Mouse (Mus musculus) macrophage (primary cell): Measurements from ENCODE around the gene Phb2. TPM values are rescaled to one million over a fixed set of nuclear protein-coding genes. Genes with fewer than 3 reads are reported as not detected.
"Not testable (repeated sequence)": the region's sequence is repeated elsewhere in the genome, so short reads cannot be mapped to it uniquely, and the experiment has no call there.

ENCODE experiments used
- H3K27ac ChIP-seq: fragments of 350-480 bp; formaldehyde crosslinking; 2 replicates; pipeline ENCODE4 v1.9.0; 2021
- H3K36me3 ChIP-seq: fragments of 350-480 bp; formaldehyde crosslinking; 2 replicates; pipeline ENCODE4 v1.9.0; 2021; ENCODE audit errors: inconsistent target
- H3K4me3 ChIP-seq: fragments of 350-480 bp; formaldehyde crosslinking; 2 replicates; pipeline ENCODE4 v1.9.0; 2021; ENCODE audit errors: inconsistent target
- H3K79me2 ChIP-seq: fragments of 350-480 bp; formaldehyde crosslinking; 2 replicates; pipeline ENCODE4 v1.9.0; 2021; ENCODE audit errors: inconsistent target
- WGBS: methylation state at CpG from one replicate; pipeline ENCODE4 v1.1.7; 2026; ENCODE audit warnings: inconsistent platforms; ENCODE audit not compliant: missing documents; 5-methylcytosine and 5-hydroxymethylcytosine counted together
- polyA plus RNA-seq: library from polyadenylated mRNA; stranded (reverse); fragments of 250-400 nt; gene quantifications from 3 replicates; pipeline ENCODE4 v1.2.4, GENCODE M21; 2018; ENCODE audit warnings: inconsistent platforms

Gene Phb2
- polyA plus RNA-seq, 1 experiment from 2014 or later, result 93.5 TPM

DNA sequence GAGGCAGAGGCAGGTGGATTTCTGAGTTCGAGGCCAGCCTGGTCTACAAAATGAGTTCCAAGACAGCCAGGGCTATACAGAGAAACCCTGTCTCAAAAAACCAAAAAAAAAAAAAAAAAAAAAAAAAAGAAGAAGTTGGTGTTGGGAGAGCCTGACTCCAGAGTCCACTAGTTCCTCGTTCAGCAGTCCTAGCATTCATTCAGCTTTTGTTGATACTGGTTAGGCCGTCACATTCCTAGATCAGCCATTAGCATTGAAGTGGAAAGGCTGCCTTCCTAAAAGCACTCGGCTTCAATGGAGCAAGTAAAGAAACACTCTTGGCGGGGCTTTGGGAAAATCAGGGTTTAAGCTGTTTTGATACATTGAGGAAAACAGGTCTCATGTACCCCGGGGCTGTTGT is 29.8 kb upstream of the Phb2 start:
- H3K36me3 ChIP-seq, H3K27ac ChIP-seq, H3K4me3 ChIP-seq: not testable (repeated sequence)
- peaks cover 34% of the 10 kb centered on the region; the same call in 1 of the 2 replicates for H3K79me2 ChIP-seq
- WGBS, result 42% methylated on average over 5 of the region's 6 CpGs

DNA sequence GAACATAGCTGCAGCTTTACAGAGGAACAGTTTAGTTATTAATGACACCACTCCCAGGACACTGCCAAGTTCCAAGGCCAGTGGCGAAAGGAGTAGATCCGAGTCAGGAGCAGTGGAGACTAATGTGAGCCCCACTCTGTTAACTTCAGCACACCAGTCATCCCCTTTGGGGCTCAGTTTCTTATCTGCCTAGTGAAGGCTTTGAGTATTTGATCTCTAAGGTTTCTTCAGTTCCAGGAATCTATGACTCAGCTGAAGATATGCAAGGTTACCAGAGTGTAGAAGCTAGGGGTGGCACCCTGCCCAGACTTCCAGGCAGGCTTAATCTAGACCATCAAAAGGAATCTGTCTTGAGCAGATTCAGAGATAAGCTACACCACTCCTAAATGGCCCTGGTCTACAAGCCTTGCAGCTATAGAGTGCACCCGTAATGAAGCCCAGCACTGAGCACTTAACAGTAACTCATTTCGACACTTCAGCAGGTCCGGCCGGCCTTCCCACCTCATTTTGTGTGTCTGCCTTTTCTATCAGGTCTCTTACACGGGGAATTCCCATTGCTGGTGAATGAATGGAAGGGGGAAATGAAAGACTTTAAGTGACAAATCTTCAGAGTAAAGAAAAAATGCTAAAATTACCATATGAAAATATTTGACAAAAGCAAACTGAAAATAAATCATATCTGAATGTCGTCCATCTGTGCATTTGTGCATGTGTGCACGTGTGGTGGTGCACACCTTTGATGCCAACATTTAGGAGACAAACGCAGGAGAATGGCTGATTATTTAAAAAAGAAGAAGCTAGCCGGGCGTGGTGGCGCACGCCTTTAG is 28.3 kb upstream of the Phb2 start:
- Histone ChIP-seq H3K79me2 (peaks cover 25% of the 10 kb centered on the region; the same call in 1 of the 2 replicates), H3K36me3 (no peaks in the 10 kb centered on the region), H3K4me3 (no peak overlapping the region), H3K27ac (no peak overlapping the region)
- 75% methylated on average over 14 of the region's 14 CpGs for WGBS

DNA sequence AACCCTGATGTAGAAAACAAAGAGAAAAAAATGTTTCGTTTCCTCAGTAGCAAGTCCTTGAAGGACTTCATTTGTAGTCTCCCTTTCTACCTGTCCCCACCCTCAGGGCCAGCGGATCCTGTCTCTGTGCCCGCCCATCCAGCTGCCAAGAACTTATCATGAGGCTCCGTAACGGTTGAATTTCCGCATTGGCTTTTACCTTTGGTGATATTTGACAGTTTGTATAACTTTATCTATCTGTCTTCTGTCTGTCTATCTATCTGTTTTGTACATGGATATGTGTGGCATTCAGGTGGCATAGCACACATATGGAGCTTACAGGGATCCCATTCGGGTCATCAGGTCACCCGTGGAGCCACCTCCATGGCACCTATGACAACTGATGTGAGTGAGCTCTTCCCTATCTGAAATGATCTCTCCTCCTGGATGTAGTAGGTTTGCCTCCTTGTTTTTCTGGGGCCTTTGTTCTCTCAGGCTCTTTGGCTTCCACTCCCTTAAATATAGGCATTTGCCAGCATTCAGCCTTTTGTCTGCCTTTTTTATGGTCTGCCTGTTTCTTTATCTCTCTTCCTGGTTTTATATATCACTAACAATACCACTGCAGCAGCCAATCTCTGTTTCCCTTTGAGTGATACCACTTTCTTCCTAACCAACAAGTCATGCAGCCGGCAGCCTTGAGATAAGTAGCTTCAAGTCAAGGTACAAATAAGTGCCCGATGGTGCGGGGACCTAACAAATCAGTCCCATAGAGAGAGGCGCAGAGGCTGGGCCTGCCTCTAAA is 26.3 kb upstream of the Phb2 start:
- Histone ChIP-seq H3K4me3 (no peak overlapping the region), H3K27ac (no peak overlapping the region)
- 87% methylated on average over 12 of the region's 12 CpGs for WGBS

DNA sequence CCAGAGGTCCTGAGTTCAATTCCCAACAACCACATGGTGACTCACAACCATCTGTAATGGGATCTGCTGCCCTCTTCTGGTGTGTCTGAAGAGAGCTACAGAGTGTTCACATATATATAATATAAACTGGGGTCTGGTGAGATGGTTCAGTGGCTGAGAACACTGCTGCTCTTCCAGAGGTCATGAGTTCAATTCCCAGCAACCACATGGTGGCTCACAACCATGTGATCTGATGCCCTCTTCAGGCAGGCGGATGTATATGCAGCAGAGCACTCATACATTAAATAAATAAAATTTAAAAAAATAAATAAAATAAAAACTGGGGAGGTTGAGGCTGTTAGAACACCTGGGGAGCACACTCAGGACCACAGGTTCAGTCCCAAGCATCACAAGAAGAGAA is 25.5 kb upstream of the Phb2 start:
- not testable (repeated sequence) for H3K36me3 ChIP-seq, H3K4me3 ChIP-seq, H3K27ac ChIP-seq
- 83% methylated on average over 1 of the region's 1 CpGs for WGBS
- peaks cover 34% of the 10 kb centered on the region; the same call in 1 of the 2 replicates for H3K79me2 ChIP-seq

More for the DNA sequence above, 26.3 kb upstream of the Phb2 start:
- Histone ChIP-seq H3K79me2 (peaks cover 34% of the 10 kb centered on the region; the same call in 1 of the 2 replicates), H3K36me3 (no peaks in the 10 kb centered on the region)

DNA sequence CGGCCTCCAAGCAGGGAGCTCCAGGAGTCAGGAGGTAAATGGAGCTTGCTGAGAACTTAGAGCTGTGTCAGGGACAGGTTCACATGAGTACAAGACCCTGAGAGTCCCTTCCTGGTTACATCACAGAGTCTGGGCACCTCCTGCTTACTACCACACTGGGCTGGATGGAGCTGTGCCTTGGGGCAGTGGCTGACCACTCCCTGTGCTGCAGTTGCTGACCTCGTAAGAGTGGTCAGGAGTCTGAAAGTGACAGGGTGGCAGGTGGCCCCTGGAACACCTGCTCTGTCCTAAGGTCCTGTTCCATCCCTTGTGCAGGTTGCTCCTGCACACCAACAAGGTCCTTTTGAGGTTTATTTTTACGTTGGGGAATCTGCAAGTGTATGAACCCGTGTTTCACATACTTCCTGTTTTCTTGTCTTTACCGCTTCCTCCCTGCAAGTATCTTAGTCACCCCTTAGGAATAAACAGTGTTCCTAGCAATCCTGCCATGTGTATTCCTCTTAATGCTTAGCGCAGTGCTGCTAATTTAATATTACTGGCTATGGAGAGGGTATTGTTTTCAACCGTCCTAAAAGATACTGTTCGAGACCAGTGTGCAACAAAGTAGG is 23.9 kb upstream of the Phb2 start:
- H3K79me2 ChIP-seq, result peaks cover 27% of the 10 kb centered on the region; the same call in 1 of the 2 replicates
- H3K36me3 ChIP-seq, result no peaks in the 10 kb centered on the region
- 30% methylated on average over 8 of the region's 8 CpGs for WGBS
- H3K4me3 ChIP-seq, result no peak overlapping the region
- peak overlapping the region; percentile 80 for H3K27ac ChIP-seq

DNA sequence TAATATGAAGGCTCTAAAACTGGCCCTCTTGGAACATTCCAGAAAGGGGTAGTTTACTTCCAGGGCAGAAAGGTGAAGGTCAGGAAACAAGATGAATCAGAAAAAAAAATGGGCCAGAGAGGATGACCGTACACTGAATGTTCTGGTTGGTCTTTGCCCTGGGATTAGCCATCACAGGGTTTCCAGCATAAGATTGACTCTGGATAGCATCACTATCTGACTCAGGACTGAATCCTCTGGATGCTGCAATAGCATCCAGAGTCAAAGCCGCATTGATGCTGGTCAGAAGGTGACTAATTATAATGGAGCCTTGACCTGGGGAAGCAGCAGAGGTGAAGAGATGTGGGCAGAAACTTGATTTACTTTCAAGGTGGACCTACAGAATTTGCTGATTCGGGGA is 23.1 kb upstream of the Phb2 start:
- no peaks in the 10 kb centered on the region for H3K36me3 ChIP-seq
- no peak overlapping the region for H3K4me3 ChIP-seq
- peak overlapping the region; percentile 80; the same call in 1 of the 2 replicates for H3K27ac ChIP-seq
- H3K79me2 ChIP-seq, result peaks cover 26% of the 10 kb centered on the region; the same call in 1 of the 2 replicates
- 96% methylated on average over 3 of the region's 3 CpGs for WGBS

DNA sequence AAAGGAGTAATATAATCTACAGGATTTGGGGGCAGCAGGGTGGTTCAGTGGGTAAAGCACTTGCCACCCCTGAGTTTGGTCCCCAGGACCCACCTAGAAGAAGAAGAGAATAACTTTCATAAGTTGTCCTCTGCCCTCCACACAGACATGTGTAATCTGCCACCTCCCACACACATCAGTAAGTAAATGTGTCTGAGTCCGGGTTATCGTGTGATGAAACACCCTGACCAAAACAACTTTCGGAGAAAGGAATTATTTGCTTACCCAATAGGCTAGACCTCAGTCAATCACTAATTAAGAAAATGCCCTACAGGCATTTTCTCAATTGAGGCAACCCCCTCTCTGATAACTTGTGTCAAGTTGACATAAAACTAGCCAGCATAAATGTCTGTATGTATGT is 21.6 kb upstream of the Phb2 start:
- Histone ChIP-seq H3K79me2 (peaks cover 26% of the 10 kb centered on the region; the same call in 1 of the 2 replicates), H3K36me3 (no peaks in the 10 kb centered on the region), H3K27ac (no peak overlapping the region), H3K4me3 (no peak overlapping the region)
- 84% methylated on average over 3 of the region's 3 CpGs for WGBS

DNA sequence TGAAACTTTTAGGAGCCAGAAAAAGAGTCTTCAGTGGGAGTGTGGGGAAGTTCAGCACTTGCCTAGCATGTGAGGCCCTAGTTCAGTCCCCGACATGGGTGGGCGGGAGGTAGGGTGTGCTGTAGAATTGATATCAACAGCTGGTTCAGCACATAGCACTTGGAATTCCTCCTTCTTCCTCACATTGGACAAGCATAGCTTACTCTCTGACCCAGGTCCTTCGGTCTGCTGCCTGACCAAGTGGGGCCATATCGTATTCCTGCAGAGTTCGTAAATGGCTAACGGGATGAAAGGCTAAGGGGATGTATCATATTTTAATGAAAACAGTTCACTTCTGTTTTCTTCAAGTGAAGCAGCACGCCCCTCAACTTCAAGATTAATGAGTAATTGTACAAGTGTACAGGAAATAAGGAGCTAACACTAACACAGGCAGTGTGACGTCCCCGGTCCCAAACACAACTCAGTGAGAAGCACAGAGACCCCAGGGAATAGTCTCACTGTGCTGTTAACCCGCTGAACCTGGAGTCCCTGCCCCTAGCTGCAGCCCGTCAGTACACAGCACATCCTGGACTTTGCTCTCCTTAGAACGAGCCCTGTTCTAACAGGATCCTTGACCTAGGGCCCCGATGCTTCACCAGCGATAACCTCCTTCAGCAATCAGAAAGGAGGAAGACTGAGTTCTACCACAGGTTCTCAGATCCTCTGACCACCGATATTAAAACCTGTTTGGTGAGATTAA is 18.7 kb upstream of the Phb2 start:
- Histone ChIP-seq H3K27ac (no peak overlapping the region), H3K79me2 (peaks cover 18% of the 10 kb centered on the region; the same call in 1 of the 2 replicates), H3K4me3 (no peak overlapping the region), H3K36me3 (no peaks in the 10 kb centered on the region)
- 75% methylated on average over 15 of the region's 15 CpGs for WGBS

DNA sequence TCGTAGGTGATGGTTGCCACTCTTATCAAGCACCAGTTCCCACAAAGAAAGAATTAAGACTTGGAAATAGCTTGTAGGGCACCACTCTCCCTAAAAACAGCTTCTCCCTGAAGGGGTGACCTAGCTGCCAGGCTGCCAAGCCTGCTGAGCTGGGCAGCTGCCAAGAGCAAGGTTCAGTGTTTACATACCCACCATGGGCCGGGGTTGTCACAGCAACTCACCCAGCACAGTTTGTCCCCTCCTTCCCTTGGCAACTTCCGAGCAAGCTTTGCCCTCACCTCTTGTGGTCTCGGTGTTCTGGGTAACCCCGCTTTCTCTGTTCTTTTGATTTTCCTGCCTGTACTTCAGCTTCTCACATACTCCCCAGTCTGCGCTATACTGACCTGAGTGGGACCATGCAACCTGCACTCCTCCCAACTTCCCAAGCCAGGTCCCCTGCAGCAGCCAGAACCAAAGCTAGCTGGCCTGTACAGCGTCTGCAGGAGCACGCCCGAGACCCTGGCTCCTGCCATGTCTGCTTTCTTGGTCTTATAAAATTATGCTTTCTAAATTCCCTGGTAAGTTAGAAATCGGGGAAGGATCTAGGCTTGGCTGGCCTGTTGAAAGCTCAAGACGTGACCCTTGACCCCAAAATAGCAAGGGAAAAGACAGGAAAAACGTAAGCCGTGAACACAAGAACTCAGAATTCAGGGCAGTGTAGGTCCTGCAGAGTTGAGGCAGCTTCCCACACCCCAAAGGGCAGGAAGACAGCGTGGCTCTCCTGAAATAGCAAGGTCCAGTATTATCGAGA is 17.8 kb upstream of the Phb2 start:
- H3K36me3 ChIP-seq, result peaks cover 6% of the 10 kb centered on the region; the same call in 1 of the 2 replicates
- no peak overlapping the region for H3K4me3 ChIP-seq
- H3K27ac ChIP-seq, result no peak overlapping the region
- WGBS, result 88% methylated on average over 15 of the region's 15 CpGs
- H3K79me2 ChIP-seq, result peaks cover 12% of the 10 kb centered on the region; the same call in 1 of the 2 replicates

DNA sequence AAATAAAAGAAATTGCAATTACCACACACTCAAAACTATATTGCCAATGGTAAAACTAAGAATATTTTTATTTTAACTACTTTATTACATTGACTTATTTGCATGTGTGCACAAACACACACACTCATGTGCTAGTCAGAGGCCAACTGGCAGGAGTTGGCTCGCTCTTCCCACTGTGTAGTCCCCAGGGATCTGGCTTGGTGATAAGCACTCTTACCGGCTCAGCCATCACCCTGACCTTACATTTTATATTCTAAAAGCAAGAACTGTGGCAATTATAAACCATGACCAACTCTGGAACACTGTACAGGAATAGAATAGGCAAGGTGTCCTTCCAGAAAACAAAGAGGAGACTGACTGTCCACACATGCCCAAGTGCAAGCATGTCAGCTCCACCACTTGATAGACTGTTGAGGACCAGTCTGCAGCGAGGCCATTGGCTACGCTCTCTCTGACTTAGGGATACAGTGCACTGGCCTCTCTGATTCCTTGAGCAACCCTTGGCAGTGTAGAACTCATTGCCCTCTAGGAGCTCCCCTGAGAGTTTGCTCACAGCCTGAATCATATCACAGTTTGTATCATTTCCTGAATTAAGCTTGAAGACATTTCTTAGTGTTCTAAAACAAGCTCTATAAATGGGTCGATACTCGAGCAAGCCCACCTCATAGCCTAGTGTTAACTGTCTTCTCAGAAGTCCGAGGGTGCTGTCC is 15.5 kb upstream of the Phb2 start:
- Histone ChIP-seq H3K79me2 (no peaks in the 10 kb centered on the region), H3K27ac (no peak overlapping the region), H3K4me3 (no peak overlapping the region), H3K36me3 (peaks cover 19% of the 10 kb centered on the region; the same call in 1 of the 2 replicates)
- WGBS, result 93% methylated on average over 7 of the region's 7 CpGs

DNA sequence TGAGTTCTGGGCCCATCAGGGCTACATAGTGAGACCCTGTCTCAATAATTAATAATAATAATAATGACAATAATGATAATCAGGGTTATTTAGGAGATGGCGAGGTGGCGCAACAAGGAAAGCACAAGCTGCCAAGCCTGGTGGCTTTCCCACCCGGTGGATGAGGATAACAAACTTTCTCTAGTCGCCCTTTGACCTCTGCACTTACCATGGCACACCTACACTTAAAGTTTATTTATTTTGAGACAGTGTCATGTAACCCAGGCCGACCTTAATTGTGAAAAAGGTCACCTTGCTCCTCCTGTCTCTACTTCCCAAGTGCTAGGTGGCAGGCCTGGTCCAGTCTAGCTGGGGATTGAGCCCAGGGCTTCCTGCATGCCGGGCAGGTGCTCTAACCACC is 13.4 kb upstream of the Phb2 start:
- H3K36me3 ChIP-seq, result peaks cover 37% of the 10 kb centered on the region
- H3K4me3 ChIP-seq, result no peak overlapping the region
- H3K79me2 ChIP-seq, result no peaks in the 10 kb centered on the region
- 95% methylated on average over 6 of the region's 6 CpGs for WGBS
- no peak overlapping the region for H3K27ac ChIP-seq

DNA sequence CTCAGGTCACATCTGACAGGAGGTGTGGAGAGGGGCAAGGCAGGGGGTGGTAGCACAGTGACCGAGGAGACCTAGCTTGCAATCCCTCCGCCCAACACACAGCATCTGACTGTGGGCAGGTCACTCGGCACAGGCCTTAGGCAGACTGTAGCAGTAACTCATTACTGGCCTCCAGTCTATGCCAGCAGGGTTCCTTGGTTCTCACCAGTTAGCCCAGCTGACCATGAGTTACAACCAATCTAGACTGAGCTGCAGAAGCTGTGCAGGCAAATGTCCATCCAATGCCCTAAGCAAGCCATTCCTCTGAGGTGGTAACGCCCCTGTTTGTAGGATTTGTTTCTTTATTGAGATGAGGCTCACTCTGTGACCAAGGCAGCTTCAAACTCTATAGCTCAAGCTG is 12.8 kb upstream of the Phb2 start:
- H3K36me3 ChIP-seq, result peaks cover 43% of the 10 kb centered on the region
- 92% methylated on average over 4 of the region's 4 CpGs for WGBS
- H3K79me2 ChIP-seq, result no peaks in the 10 kb centered on the region
- H3K4me3 ChIP-seq, result no peak overlapping the region
- no peak overlapping the region for H3K27ac ChIP-seq
